Mouse (Mus musculus) C2C12 (cell line): Measurements from ENCODE around the gene Vmn2r12. TPM values are rescaled to one million over a fixed set of nuclear protein-coding genes. Genes with fewer than 3 reads are reported as not detected.
"Not testable (repeated sequence)": the region's sequence is repeated elsewhere in the genome, so short reads cannot be mapped to it uniquely, and the experiment has no call there.

ENCODE experiments used
- H3K27me3 ChIP-seq: one replicate; pipeline ENCODE4 v1.6.1; 2011; ENCODE audit not compliant: control insufficient read depth, insufficient read depth, insufficient read length
- H3K36me3 ChIP-seq: one replicate; pipeline ENCODE4 v1.6.1; 2011; ENCODE audit not compliant: control insufficient read depth, insufficient read depth
- H3K4me3 ChIP-seq: one replicate; pipeline ENCODE4 v1.5.1; 2011; ENCODE audit warnings: mild to moderate bottlenecking, control low read depth; ENCODE audit not compliant: poor library complexity, insufficient read depth, severe bottlenecking
- H3K79me2 ChIP-seq: one replicate; pipeline ENCODE4 v1.6.1; 2011; ENCODE audit not compliant: control insufficient read depth, insufficient read depth
- H3K79me3 ChIP-seq: one replicate; pipeline ENCODE4 v1.6.1; 2011; ENCODE audit warnings: low read depth, control low read depth
- H3ac ChIP-seq: one replicate; pipeline ENCODE3; 2011; ENCODE audit warnings: low read depth; ENCODE audit not compliant: control insufficient read depth, insufficient read length
- CEBPB ChIP-seq: IDR thresholded peaks from one replicate; pipeline ENCODE4 v1.6.1; 2011; ENCODE audit warnings: low read depth, mild to moderate bottlenecking, control low read depth, moderate library complexity
- CTCF ChIP-seq: IDR thresholded peaks from one replicate; pipeline ENCODE4 v1.5.1; 2011; ENCODE audit not compliant: control insufficient read depth, insufficient read depth, insufficient read length
- FOSL1 ChIP-seq: IDR thresholded peaks from one replicate; pipeline ENCODE4 v1.8.0; 2011; ENCODE audit warnings: mild to moderate bottlenecking, low read length; ENCODE audit not compliant: poor library complexity, insufficient read depth, severe bottlenecking
- MAX ChIP-seq: IDR thresholded peaks from one replicate; pipeline ENCODE4 v1.6.1; 2011; ENCODE audit warnings: mild to moderate bottlenecking, control low read depth
- MYOD1 ChIP-seq: IDR thresholded peaks from one replicate; pipeline ENCODE4 v1.6.1; 2011; ENCODE audit warnings: low read depth; ENCODE audit not compliant: control insufficient read depth, insufficient read length
- MYOG ChIP-seq: IDR thresholded peaks from one replicate; pipeline ENCODE4 v1.6.1; 2011; ENCODE audit not compliant: control insufficient read depth, insufficient read length; ENCODE audit errors: extremely low read depth
- USF1 ChIP-seq: IDR thresholded peaks from one replicate; pipeline ENCODE4 v1.6.1; 2011; ENCODE audit warnings: low read depth, mild to moderate bottlenecking, control low read depth, moderate library complexity
- long read RNA-seq, 2 experiments: library from polyadenylated mRNA; unstranded; transcript quantifications; one replicate each; pipeline ENCODE4 v2.0.0; 2019 to 2020
- polyA plus RNA-seq: library from polyadenylated mRNA; unstranded; fragments of >200 nt; fragmentation: generic; extraction: Trizol; gene quantifications from one replicate; pipeline ENCODE4 v1.2.1, GENCODE M21; 2012; ENCODE audit warnings: missing spikeins

The Vmn2r12 gene
- polyA plus RNA-seq: not detected
- long read RNA-seq, experiment 1: 0 reads
- long read RNA-seq, experiment 2: 0 reads

DNA sequence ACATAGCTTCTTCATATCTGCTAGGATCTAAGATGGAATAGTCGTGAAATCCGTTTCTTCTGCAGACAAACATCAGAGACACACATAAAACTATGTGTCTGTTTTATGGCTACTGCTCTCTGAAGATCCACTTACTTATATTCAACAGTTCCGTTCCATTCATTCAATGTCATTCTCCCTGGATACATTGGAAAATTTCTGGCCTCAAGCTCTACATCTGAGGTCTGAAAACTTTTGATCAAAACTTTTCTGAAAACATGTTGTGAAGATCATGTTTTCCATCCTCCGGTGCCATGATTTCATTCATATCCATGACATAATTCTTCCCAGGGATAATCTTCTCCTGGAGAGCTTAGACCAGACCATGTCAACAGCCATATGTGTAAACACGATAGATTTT is at the start of gene Vmn2r12:
Gene Vmn2r12, minus strand, starts transcription at position 101 of the 400 bp plus-strand sequence.
- H3K27me3 ChIP-seq, H3K79me2 ChIP-seq, H3K36me3 ChIP-seq, H3K4me3 ChIP-seq, H3ac ChIP-seq, H3K79me3 ChIP-seq: not testable (repeated sequence)

DNA sequence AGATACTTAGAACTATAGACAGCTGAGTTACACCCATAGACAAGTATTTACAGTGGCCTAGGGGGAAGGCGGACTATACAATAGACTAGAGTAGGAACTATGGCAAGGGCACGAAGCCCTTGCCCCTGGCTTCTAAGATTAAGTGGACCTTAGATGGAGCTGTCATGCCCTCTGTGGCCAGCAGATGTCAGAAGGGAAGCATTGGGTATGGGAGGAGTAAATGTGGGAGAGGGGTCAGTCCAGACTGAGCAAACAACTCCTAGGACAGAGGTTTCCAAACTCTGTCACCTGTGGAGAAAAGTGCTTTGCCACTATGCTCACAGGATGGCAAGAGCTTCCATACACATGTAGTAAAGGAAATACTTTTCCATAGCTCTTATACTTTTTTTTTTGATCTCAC is 41.8 kb upstream of the Vmn2r12 start:
- no peaks in the 10 kb centered on the region for H3K36me3 ChIP-seq
- H3K79me2 ChIP-seq: no peaks in the 10 kb centered on the region
- H3ac ChIP-seq: no peak overlapping the region
- no peaks in the 10 kb centered on the region for H3K79me3 ChIP-seq
- no peak for TF ChIP-seq CTCF
- no peak for TF ChIP-seq MAX
- TF ChIP-seq CEBPB: no peak
- no peak for TF ChIP-seq USF1
- no peak for TF ChIP-seq MYOD1
- TF ChIP-seq MYOG: no peak
- no peak for TF ChIP-seq FOSL1
- H3K27me3 ChIP-seq: no peaks in the 10 kb centered on the region
- H3K4me3 ChIP-seq: no peak overlapping the region

DNA sequence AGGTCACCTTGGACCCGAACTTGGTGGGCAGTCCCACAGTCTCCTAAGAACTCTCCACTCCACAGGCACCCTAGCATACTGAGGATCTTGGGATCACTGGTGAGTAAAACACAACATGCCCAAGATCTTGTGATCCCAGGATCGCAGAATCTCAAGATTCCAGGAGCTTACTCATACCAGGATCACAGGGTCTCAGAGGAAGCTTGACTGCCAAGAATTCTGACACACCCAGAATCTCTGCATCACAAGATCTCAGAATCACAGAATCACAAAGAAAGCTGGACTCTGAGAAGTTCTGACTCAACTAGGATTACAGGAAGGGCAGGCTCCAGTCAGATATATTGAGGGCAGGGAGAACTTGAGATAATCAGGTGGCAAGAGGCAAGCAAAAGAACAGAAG is 39.0 kb upstream of the Vmn2r12 start:
- Histone ChIP-seq H3K4me3 (no peak overlapping the region), H3K27me3 (no peaks in the 10 kb centered on the region), H3K79me2 (no peaks in the 10 kb centered on the region), H3ac (no peak overlapping the region), H3K79me3 (no peaks in the 10 kb centered on the region), H3K36me3 (no peaks in the 10 kb centered on the region)
- TF ChIP-seq CTCF (no peak), CEBPB (no peak), MYOD1 (no peak), FOSL1 (no peak), MAX (no peak), MYOG (no peak), USF1 (no peak)

- H3K36me3 ChIP-seq, H3K27me3 ChIP-seq, H3K4me3 ChIP-seq, H3K79me3 ChIP-seq, H3K79me2 ChIP-seq, H3ac ChIP-seq: not testable (repeated sequence)
These were observed 1.3 kb downstream of the Vmn2r12 start for GRCm38 (mm10) chr5:109096482-109096881.

DNA sequence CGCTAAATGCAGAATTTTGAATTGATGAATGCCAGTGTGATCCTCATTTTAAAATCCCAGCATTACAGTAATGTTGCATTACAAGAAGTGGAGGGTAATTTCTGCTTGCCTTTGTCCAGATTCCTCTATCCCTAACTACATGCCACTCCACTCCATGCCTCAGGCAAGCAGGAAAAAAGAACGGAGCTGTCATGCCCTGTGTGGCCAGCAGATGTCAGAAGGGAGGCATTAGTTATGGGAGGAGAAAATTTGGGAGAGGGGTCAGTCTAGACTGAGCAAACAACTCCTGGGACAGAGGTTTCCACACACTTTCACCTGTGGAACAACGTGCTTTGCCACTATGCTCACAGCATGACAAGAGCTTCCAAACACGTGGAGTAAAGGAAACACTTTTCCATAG is 25.7 kb downstream of the Vmn2r12 start:
- TF ChIP-seq CTCF: peak; percentile 13
- H3K4me3 ChIP-seq, H3K79me2 ChIP-seq, H3K79me3 ChIP-seq, H3ac ChIP-seq, H3K27me3 ChIP-seq, H3K36me3 ChIP-seq: not testable (repeated sequence)

GRCm38 (mm10) chr5:109059469-109059868 is 38.3 kb downstream of the Vmn2r12 start, which contains the start of gene Vmn2r11:
Vmn2r11 (minus strand) TSS chr5:109059569.
- H3K4me3 ChIP-seq, H3ac ChIP-seq, H3K27me3 ChIP-seq, H3K36me3 ChIP-seq, H3K79me3 ChIP-seq, H3K79me2 ChIP-seq: not testable (repeated sequence)

DNA sequence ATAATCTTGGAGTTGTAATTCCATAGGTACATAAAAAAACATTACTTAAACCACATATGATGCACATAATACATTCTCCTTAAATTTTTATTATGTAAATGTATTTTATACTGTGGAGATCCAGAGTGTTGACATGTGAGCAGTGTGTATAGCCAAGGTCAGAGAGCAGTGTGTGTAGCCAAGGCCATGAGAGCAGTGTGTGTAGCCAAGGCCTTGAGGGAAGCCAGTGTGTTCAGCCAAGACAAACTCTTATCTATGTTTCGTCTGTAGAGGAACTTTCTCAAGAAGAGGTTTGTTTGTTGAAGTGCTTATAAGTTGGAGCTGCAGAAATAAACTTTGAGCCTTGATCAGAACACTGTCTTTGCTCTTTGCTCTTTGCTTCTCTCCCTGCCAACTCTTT is 42.5 kb downstream of the Vmn2r12 start:
- Histone ChIP-seq H3K36me3 (no peaks in the 10 kb centered on the region), H3K27me3 (no peaks in the 10 kb centered on the region), H3ac (no peak overlapping the region), H3K4me3 (no peak overlapping the region), H3K79me3 (no peaks in the 10 kb centered on the region), H3K79me2 (no peaks in the 10 kb centered on the region)
- TF ChIP-seq USF1 (no peak), MYOD1 (no peak), CTCF (no peak), MYOG (no peak), CEBPB (no peak), MAX (no peak), FOSL1 (no peak)

Other genes with a start within 250 kb of the Vmn2r12 start
- not detected for gene Vmn2r9, start 245.3 kb downstream of the Vmn2r12 start, polyA plus RNA-seq
- not detected for gene Vmn2r10, start 91.4 kb downstream of the Vmn2r12 start, polyA plus RNA-seq
- gene Vmn2r11, start 38.4 kb downstream of the Vmn2r12 start, polyA plus RNA-seq: not detected
- gene Vmn2r13, start 94.2 kb upstream of the Vmn2r12 start, polyA plus RNA-seq: 0.04 TPM
- not detected for gene Vmn2r14, start 126.8 kb upstream of the Vmn2r12 start, polyA plus RNA-seq
- not detected for gene Vmn2r15, start 199.7 kb upstream of the Vmn2r12 start, polyA plus RNA-seq
- gene Vmn2r16, start 232.2 kb upstream of the Vmn2r12 start, polyA plus RNA-seq: not detected